Mouse (Mus musculus): ENCODE results near the gene Smim5.

Gene Smim5

DNA sequence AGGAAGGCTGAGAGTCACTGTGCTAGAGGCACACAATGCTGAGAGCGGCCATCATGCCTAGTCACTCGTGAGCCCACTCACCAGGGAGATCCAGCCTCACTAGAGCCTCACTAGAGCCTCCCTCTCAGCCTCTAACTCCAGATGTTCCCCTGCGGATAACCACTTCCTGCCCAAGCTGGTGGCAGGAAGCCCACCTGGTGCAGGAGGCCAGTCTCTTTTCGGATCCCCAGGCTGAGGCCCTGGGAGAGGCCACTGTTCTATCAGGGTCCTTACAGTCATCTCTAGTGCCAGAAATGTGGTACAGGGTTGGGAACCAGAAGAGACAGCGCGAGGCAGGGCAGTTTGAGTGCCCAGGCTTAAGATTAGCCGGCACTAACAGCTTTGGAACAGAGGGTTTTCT is 1.3 kb upstream of the Smim5 start:
- no peak for DNase-seq

DNA sequence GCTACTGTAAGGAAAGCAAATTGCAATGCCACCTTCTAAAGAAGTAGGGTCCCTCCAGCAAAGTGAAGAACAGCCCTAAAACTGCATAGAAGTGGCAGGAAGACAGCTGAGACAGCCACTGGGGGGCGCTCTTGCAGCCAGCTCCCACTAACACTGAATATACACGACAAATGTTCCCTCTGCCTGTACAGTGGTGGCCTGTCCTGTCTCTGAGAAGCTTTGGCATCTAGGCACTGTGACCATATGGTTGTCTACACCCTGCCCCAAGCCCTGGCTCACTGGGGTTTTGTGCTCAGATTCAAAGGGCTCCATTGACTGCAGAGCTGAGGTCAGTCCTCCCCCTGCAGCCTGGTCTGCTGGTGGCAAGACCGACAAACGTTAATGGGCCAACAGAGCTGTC is 880 bp upstream of the Smim5 start:
- DNase-seq = peak; percentile 18

DNA sequence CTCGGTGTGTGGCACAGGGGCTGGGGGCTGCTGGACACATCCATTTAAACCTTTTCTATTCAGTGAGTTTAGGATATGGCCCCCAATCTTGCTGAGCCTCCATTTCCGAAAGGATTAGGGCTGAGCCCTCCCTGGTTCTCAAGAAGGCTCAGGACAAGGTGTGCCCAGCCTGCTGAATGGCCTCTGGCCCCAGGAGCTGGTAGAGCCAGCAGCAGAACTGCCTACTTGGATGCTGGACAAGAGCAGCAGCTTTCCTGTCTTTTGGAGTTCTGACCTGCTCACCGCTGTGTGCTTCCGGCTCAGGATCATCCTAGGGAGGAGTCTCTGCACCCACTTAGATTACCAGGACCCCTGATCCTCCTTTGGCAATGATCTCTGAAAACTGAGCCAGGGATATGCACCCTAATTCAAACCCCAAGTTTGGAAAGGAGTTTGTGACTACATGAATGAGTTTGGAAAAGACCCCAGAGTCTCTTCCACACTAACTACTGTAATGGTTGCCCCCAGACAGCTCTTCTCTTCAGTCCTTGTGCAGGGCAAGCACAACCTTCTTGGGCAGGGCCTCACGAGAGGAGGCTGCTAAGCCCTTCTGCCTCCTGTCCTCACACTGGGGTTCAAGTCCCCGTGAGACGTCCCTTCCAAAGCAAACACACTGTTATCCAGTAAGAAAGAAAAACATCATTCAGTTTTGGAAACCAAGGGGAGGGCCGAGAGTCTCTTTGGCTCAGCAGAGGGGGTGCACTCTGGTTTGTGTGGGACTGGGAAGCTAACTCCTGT is 983 bp downstream of the Smim5 start:
- DNase-seq = no peak

DNA sequence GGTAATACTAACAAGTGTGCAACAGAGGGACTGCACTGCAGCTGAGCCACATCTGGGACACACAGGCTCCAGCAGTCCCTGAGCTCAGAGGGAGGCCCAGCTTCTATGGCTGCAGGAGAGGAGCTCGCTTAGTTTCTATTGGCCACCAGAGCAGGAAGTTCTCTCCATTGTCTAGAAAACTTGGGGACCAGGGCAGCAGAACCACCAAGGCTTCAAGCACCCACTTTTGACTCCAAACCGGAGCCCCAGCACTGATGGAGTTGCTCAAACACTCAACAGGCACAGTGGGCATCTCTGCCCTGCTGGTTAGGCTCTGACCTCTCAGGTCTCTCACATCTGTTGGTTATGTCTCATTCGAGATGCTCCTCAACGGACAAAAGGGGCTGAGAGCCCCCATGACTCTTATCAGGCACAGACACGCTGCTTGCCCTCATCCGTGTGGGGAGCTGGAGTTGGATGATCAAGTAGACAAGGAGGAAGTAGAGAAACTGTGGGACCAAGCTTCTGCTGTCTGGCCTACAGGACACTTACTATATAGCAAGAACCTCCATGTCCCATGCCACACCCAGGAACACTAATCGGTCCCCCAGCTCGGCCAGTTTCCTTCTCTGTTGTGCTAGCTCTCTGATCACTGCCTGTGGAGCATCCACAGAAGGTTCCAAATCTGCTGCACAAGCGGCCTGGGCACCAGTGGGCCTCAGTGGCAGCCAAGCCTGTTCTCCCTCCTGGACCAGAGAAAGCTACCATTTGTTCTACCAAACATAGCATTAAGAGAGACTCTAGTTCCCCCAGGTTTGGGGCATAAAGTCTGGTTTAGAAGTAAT is 1.8 kb downstream of the Smim5 start:
- DNase-seq = no peak

DNA sequence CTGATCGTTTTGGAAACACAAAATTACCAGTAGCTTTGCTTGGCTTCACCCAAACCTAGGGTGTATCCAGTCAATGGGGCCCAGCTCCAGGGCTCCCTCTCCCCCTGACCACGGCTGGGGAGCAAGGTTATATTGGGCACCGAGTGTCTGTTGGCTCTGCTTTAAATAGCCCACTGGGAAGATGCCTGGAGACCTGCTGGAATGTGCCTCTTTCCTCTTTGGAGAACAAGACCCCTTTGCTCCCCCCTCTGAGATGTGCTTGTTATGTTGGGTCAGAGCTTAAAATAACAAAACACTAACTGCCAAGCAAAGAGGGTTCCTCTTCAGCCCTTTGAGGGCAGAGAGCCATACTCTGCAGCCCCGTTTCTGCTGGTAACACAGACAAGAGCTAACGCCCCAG is 2.4 kb downstream of the Smim5 start:
- DNase-seq = no peak

DNA sequence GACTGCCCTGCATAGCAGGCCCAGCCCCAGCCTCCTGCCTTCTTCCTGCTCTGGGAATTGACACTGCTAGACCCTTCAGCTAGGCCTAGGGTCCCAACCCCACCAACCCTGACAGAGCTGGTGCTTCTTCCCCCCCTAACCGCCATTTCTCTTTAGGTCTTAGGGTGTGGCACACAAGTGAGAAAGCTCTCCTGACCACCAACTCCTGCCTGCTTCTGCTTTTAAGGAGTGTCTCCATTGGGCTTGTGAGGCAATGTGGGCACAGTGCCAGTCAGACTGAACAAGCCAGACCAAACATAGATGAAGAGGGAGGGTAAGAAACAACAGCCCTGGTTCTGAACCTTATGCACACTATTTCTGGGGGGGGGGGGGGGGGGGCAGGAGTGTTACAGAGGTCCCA is 3.1 kb downstream of the Smim5 start:
- no peak for DNase-seq

DNA sequence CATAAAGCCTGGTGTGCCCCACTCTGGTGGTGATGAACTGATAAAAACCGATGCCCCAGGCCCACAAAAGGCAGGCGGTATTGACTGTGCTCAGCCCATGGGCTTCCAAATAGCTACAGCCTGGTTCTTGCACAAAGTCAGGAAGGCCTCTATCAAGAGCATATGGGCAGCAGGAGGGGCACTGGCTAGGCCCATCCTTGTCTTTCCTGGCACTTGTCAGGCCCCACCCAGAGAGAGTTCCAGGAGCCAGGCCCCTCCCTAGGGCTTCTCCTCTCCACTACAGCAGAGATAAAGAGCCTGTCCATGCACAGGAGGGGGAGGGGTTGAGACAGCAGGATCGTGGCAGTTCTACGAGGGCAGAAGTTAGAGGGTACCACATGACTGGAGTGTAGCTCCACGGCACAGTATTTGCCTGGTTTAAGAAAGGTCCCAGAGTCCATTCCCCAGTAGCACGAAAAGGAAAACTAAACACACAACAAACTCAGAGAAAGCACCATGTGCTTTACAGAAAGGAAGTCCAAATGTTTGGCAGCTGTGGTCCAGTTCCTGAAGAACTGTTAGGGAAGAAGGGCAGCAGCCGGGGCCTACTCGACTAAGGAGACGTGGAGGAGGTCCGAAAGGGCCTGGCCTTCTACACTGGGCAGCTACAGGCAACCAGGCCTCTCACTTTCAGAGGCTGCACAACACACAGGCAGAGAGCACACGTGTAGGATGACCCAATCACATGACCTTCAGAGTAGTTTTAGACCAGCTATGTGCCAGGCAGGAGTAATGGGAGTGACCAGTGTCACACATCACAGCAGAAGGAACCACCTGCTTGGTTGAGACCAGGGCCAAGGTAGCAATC is 3.8 kb downstream of the Smim5 start:
- no peak for DNase-seq

DNA sequence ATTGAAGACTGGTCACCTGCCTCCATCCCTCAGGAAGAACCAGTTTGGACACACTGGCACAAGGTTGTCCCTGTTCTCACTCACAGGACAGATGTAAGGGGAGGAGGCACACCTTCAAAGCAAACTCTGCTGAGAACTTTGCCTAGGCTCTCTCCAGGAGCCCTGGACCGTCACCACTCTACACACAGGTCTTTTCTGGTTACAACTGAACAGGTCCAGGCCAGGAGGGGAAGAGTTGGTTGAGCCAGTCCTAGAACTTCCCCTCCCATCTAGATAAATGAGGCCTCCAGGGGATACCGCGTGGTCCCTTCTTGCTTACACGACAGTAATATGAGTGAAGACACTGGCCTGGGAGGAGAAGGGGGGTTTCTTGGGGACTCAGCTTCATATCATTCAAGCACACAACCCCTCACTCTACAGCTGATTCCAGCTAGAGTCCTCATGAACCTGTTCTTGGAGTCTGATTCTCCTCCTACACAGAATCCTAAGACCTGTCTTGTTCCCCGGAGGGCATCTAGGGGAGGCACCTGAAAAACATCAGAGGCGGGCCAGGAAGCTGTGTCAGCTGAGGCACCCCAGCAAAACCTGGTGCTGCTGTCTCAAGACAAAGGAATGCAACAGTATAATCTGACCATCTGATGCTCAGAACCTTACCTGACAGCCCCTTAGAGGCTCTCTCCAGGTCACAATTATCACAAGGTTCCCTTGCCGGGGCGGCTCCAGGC is 4.6 kb downstream of the Smim5 start:
- no peak for DNase-seq

DNA sequence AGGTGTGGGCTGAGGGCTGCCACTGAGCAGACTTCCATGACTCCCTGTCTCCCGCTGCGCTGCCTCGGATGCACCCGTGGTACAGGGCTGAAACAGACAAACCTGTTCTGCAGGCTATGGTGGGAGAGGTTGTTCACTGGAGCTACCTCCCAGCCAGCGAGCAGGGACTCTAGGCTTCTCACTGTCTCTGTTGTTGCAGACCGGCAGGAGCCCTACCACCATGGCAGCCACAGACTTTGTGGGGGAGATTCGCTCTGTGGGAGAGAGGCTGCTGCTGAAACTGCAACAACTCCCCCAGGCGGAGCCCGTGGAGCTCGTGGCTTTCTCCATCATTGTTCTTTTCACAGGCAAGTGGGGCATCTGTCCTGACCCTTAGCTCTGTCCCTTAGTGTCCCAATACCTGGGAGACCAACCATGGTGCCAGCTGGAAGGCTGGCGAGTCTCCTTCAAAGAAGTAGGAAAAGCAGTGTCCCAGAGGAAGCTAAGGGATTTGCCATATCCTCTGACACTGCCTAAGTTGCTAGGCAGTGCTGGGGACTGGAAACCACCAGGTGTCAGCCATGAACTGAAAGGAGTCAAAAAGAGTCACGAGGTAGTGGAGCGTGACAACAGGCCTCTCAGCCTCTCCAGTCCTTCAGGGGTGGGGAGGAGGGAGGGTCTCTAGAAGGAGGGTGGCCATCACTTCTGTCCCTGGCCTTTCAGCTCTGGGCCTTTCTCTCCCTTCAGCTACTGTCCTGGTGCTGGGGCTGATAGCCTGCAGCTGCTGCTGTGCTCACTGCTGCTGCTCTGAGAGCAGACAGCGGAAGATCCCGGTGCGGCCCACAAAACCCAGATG is 5.4 kb downstream of the Smim5 start:
- DNase-seq = no peak

DNA sequence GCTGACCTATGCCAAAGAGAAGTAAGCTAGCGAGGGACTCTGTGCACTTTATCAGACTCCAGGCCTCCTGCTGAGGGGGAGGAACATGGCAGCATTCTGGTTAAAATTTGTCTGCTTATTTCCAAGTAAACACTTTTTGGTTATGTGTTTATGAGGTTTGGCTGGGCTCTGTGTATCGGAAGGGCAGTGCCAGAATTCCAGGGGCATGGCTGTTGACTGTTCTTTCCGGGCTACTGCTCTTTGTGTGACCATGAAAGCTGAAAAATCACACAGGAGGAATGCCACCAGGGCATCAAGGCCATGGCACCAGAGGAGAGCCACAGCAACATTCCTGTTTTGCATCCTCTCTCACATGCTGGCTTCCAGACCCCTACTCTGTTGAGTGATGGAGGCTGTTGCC is 6.3 kb downstream of the Smim5 start:
- DNase-seq = no peak

DNA sequence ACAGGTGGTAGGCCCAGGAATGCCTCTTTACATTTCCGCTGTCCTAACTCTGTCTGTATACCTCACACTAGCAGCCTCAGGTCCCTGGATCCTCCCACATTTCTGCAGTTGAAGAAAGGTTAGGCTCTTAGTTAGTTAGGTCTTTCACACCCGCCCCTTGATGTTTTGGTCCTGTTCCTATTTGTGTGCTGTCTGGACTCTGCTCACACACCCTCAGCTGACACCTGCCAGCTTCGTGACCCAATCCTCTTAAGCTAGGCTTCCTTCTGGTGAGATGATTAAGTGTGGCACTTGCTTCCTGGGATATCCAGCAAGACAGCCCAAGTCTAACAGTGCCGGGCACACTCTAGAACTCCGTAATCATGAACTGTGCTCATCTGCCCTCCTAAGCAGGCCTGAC is 6.8 kb downstream of the Smim5 start:
- no peak for DNase-seq

DNA sequence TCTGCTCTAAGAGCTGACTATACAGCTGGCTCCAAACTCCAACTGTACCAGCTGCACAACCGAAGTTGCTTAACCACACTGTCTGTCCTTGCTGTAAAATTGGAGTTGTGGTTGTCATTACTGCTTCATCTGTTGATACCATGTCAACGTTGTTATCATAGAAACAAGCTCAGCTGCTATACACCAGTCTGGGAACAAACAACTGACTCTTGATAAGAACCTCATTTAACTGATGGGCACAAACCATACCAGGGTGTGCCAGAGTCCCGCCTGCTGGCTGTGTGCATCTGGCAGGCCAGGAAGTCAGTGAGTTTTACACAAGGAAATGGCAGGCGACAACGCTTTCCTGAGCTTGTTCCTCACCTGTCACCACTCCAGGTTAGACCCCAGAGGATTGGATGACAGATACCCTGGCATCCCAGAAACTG is 11.4 kb downstream of the Smim5 start:
- no peak for DNase-seq

DNA sequence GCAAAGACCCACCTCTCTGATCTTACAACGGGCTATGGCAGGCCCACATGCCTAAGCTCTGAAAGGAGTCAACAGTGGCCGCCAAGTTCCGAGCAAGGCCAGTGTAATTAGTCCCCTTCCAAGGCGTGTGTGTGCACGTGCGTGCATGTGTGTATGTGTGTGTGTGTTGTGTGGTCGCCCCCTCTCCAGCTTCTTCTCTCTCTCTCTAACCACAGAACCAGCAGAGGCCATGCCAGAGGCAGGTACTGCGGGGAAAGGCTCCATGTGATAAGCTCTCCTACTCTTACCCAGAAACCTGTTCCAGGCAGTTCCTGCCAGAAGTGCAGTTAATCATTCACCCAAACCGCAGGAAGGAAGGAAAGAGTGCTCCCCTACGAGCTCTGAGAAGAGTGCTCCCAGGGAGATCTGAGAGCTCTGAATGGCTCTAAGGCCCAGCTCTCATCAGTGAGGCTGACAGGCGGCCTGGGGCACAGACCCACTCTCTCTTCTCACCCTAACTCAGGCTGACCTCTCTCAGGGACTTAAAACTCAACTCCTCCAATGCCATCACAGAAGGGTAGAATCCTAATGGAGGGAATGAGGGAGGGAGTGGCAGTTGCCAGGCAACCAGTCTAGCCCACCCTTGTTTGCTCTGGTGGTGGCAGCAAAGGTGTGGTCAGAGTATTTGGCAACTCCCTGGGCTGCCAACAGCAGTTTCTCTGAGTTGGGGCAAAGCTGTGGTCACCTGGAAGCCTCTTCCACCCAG is 12.0 kb downstream of the Smim5 start, which contains the start of gene Smim6:
Smim6 (plus strand) TSS at position 386 of the 745 bp plus-strand sequence.
- DNase-seq = no peak

DNA sequence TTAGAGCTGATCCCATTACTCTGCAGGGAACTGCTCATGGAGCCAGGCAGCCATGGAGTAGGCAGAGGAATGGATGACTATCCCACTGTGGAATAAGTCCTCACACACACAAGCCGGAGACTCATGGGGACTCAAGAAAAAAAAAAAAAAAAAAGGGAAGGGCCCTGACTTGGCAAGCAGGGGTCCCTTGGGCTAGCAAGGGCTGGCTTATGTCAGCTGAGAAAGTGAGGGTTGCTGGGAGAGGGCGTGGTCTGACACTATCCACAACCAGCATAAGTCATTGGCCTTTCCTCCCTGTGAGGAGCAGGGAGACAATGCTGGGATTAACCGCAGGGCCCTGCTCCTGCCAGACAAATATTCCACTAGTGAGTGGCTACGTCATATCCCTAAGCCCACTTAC is 16.8 kb downstream of the Smim5 start:
- no peak for DNase-seq

DNA sequence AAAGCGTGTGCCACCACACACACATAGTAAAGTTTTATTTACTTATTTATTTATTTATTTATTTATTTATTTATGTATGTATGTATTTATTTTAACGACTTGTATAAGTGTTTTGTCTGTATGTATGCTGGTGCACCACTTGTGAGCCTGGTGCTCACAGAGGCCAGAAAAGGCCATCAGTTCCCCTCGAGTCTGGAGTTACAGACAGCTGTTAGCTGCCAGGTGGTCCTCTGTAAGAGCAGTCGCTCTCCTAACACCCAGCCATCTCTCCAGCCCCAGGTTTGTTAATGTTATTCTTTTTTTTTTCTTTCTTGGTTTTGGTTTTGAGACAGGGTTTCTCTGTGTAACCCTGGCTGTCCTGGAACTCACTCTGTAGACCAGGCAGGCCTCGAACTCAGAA is 18.9 kb downstream of the Smim5 start:
- no peak for DNase-seq

DNA sequence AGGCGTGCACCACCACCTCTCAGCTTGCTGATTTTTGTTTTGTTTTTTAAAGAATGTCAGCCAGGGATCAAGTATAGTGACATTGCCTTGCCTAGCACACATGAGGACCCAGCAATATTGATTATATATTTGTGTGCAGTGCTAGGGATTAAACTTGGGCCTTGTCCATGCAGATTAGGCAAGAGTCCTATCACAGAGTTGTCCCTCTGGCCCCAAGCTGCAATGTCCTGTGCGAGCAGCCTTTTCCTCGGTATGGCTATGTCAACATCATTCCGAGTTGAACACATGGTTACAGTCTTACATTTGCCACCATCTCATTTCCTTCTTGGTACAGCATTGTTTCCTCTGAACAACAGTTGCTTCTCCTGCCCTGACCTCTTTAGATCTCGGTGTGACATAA is 19.3 kb downstream of the Smim5 start:
- DNase-seq = no peak

DNA sequence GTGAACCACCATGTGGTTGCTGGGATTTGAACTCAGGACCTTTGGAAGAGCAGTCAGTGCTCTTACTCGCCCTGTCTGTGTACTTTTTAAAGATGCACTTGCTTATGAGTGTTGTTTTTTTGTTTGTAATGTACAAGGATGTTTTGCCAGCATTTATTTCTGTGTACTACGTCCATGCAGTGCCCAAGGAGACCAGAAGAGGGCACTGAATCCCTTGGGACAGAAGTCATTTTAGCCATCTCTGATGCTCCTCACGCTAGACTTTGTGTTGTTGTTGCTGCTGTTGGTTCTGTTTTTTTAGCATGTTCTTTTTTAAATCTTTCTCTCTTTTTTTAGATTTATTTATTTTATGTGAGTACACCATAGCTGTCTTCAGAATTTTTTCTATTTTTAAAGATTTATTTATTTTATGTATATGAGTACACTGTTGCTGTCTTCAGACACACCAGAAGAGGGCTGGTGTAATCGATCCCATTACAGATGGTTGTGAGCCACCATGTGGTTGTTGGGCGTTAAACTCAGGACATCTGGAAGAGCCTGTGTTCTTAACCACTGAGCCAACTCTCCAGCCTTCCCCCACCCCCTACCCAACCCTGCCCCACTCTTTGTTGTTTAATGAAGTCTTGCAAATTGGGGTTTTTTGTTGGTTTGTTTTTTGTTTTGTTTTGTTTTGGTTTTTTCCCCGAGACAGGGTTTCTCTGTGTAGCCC is 20.5 kb downstream of the Smim5 start:
- DNase-seq = no peak

DNA sequence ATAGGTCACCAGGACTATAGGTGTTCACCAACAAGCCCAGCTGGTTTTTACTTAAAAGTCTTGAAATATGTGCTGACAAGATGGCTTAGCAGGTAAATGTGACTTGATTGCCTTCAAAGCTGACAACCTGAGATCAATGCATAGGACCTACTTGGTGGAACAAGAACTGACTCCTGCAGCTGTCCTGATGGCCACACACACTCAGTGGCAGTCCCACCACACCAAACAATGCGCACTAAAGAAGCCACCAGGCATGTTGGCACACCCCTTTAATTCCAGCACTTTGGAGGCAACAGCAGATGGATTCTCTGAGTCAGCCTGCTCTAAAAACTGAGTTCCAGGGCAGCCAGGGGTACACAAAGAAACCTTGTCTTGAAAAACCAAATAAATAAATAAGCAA is 22.2 kb downstream of the Smim5 start:
- no peak for DNase-seq

DNA sequence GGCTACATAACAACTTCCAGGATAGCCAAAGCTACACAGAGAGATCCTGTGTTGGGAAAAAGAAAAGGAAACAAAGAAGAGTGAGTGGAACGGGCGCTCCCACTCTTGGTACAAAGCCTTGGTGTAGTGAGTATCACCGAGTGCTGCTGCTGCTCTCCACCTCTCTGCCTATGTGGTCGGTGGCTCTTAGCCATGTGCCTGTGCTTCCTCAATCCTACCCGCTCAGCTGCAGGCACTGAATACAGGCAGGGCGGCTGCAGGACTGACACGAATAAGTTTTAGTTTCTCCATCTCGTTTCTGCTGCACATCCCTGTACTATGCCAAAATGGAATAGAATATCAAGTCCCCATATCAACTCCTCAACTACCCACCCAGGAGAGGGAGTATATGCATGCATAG is 29.3 kb downstream of the Smim5 start:
- no peak for DNase-seq

DNA sequence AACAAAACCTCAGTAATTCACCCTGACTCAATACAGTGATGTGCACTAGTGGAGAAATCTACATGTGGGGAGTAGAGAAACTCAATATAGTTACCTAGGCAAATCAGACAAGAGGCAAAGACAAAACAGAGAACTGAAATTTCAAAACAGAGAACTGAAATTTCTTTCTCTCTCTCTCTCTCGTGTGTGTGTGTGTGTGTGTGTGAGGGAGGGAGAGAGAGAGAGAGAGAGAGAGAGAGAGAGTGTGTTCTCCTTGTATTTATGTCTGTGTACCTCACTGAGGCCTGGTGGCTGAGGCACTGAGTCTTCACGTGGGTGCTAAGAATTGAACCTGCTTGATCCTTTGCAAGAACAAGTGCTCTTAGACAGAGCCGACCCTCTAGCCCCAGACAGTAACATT is 30.1 kb downstream of the Smim5 start:
- no peak for DNase-seq
